Mouse (Mus musculus) erythroblast, adult 5-6 weeks (primary cell): ENCODE measurements at regions not wholly inside any gene's neighbourhood (a gene's known extent, or its start where the extent isn't known, plus 50 kb on each side); places are given as distances from the start of the nearest gene placed in this dataset.
"Not testable (repeated sequence)": the region's sequence is repeated elsewhere in the genome, so short reads cannot be mapped to it uniquely, and the experiment has no call there.

Source experiments
- ATAC-seq: replicated peaks from 2 replicates; pipeline ENCODE4 v1.8.0; 2016; ENCODE audit warnings: moderate number of reproducible peaks, mild to moderate bottlenecking, moderate TSS enrichment, inconsistent platforms; ENCODE audit not compliant: poor library complexity, low FRiP score, severe bottlenecking

GRCm38 (mm10) chr10:56879744-56880143 lies 502.6 kb downstream of the Gja1 start:
- ATAC-seq = no peak

- no peak for ATAC-seq
Observed at GRCm38 (mm10) chr10:56880154-56880591, 503.0 kb downstream of the Gja1 start.

- ATAC-seq = no peak
Observed at GRCm38 (mm10) chr10:56884456-56885410, 507.6 kb downstream of the Gja1 start.

DNA sequence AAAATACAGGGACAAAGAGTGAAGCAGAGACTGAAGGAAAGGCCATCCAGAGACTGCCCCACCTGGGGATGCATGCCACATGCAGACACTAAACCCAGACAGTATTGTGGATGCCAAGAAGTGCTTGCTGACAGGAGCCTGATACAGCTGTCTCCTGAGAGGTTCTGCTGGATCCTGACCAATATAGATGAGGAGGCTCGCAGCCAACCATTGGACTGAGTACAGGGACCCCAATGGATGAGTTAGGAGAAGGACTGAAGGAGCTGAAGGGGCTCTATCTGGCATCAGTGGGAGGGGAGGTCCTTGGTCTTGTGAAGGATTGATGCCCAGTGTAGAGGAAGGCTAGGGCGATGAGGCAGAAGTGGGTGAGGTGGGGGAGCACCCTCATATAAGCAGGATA lies 514.4 kb downstream of the Gja1 start:
- not testable (repeated sequence) for ATAC-seq

GRCm38 (mm10) chr10:56892666-56893209 lies 515.6 kb downstream of the Gja1 start:
- ATAC-seq = no peak

DNA sequence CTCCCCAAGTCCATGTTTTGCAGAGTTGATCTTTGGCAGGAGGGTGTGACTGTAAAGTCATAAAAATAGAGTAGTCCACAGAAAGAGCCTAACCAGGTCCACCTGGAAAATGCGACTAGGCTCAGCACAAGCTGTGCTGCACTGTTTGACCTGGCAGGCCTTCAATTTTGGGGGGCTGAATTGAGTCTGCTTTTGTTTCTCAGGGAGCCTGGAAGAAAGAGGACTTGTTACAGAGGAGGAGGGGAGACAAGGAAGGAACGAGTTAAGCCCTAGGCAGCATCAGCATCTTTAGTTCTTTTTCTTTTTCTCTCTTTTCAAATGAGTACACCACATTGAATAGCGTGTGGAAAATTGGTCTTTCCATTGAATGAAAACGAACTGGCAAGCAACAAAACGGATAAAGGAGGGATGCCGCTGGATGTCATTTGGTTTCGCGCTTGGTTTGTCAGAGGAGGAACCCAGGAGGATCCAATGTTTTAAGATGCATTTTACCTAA lies 516.1 kb downstream of the Gja1 start:
- ATAC-seq = no peak

DNA sequence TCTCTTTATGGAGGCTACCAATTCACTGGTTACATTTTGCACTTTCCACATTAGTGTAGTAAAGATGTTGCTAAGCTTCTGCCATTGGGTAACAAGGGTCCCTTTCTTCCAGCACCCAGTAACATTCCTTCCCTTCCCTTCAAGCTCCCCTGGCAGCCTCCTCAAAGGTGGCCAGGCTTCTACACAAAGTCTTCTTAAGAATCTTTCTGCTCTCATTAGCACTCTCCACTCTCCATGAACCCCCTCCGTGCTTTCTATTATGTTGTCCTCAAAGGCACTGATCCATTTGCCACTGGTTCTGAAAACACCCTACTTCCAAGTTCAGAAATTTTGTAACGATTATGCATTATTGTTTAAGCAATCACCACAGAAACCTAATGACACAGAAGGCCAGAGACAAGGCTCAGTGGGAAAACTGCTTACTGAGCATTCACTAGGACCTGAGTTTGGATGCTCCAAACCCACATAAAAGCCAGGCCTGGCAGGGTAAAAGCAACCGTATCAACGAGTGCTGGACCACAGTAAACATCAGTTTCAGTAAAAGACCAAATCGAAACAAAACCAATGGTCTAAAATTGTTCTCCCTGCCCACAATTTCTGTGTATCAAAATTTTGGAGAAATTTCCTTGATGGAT lies 522.6 kb downstream of the Gja1 start:
- no peak for ATAC-seq

DNA sequence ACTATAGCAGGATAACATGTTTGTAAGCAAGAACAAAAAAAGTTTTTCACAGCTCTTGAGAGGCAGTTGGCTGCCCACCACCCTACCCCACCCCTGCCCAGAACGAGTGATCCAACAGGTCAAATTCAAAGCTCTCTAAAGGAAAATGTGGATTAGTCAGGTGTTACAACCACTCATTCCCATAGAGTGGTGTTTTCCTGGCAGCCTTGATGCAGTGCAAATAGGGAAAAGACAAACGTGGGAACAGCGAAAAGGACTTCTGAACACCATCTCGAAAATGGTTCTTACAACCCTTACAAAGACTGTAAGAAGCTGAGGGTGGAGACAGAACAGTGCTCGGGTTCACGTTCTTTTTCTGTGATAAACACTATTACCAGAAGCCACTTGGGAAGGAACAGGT lies 523.8 kb downstream of the Gja1 start:
- no peak for ATAC-seq

DNA sequence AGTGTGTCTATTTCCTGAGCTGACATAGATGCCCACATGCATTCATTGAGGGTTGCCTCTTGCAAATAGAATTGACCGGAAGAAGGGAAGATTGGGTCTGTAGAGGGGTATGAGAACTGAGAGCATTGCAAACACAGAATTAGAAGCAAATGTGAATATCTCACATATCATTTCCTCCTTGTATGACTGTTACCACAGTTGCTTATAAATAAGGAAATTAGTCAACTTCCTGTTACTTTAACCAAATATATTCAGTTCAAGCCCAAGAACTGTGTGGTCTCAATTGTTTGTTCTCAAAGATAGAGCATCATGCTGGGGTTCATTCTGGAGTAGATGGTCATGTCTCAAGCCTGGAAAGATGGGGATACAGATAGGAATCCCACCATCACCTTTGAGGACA lies 535.6 kb downstream of the Gja1 start:
- ATAC-seq = no peak

- ATAC-seq = no peak
Observed at GRCm38 (mm10) chr10:56914103-56914502, 537.0 kb downstream of the Gja1 start.

- no peak for ATAC-seq
Observed at GRCm38 (mm10) chr10:56918412-56918811, 541.3 kb downstream of the Gja1 start.

GRCm38 (mm10) chr10:56920711-56921672 lies 543.9 kb downstream of the Gja1 start:
- ATAC-seq = no peak

DNA sequence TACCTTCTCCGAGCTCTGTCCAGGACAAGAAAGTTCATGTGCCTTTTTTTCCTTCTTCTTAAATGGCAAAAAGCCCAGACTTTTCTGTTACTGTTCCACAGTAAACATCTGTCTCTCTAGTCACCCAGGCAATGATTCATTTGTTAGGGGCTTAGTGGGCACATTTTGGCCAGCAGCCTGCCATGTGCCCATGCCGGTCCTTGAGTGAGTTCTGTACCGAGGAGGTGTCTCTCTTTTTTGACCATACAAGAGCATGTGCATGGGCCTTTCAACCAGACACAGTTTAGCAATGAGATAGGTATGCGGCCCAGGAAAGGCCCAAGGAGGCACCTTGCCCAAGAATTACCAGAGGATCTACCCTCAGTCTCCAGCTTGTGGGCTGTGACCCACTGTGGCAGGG lies 551.0 kb upstream of the Hsf2 start:
- ATAC-seq = no peak

- no peak for ATAC-seq
Observed at GRCm38 (mm10) chr10:56941972-56942371, 544.2 kb upstream of the Hsf2 start.

DNA sequence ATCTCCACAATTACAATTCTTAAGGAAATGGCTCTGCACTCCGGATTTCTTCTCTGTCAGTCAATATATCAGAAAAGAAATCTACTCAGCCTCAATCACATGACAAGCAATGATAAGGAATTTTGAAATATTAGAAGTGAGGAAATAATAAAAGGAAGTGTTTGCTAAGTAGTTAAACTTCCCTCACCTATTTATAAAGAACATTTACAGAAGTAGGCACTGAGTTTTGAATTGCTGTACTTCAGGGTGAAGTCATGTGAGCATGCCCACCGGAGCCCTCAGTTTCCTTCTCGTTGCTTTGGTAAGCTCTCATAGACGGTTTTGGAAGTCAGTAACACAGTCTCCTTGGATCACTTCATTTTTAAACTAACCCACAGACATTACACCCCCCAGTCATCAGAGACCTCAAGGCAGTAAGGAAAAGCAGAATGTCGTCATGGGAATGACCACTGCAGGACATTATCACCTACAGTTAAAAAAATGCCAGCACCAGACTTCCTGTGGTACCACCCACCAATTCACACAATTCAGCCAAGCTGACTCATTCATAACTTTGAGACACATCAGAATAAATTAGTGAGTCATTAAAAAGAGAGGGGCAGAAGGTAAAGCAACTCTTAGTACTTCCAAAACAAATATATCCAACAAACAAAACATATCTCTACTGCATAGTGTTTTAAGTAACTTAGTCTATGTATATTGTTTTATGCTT lies 541.6 kb upstream of the Hsf2 start:
- no peak for ATAC-seq

GRCm38 (mm10) chr10:56956728-56957127 lies 529.5 kb upstream of the Hsf2 start:
- no peak for ATAC-seq

DNA sequence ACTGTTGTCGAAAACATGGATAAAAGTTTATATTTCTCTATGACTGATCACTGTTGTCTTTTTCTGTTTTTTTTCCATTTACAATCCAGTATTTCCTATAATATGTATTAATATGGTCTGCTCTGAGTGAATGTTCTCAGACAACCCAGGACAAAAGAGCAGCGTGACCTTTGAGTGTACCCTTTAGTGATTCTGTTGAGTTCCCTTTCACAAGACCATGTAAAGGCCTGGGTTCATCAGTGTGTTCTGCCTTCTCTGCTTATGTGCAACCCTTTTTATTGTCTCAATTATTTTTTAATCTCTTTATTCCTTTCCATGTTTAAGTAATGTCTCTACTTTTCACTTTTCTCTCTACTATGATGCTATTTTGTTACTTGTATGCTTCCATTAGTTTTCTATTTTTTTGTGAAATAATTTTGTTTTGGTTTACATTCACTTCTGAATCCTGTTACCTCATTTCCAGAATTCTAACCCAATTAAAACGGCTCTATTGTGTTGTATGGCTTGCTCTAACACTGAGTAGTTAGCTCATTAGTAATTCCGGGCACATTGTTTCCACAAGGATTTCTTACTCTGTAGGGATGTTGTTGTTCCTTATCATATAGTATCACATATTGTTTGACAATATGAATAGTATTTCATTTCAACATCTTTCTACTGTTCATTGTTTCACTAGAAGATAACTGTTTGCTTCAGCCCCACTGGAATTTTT lies 523.9 kb upstream of the Hsf2 start:
- ATAC-seq = no peak

- ATAC-seq = no peak
Observed at GRCm38 (mm10) chr10:56963215-56963614, 523.0 kb upstream of the Hsf2 start.
